In the genomic region with DNA sequence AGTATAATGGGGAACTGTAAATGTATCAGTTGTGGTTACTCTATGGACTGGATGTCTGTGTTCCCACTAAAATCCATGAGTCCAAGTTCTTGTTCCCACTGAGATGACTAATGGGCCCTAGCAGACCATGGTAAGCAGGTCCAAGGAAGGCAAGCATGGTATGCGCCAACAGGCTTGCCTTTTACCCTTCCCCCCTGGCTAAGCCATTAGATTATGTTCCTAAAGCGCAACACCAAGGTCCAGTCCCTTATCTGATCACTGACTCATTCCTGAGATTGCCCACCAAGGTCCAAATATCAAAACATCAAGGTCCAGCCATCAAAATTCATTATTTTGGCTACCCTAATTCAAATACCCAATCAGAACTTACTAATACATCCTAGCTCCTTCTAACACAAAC, we compare ENCODE assay signal across 11 mouse cellular contexts. TPM values are rescaled to one million over a fixed set of nuclear protein-coding genes. Genes with fewer than 3 reads are reported as not detected.
DNase-seq lines count a peak whose midpoint lies in the region.
"Had no signal": no experiment of that assay in that cellular context is flagged by ENCODE, and none has a peak within 500 bp of the region (broad histone marks: within the 10 kb centered on the region; RNA-seq: fewer than 3 reads in every experiment).

No protein-coding gene starts in this region.

- peak; percentile 74 for DNase-seq in adrenal gland, adult 2 months
- DNase-seq in adrenal gland, postnatal 25 days: no peak
- peak; percentile 49 for DNase-seq in adrenal gland, postnatal 14 days
- no peak for DNase-seq in adrenal gland, postnatal 4 days (ENCODE audit: low spot score in 2 of 2)
- DNase-seq in gastrocnemius, postnatal 25 days: no peak
- DNase-seq: cerebellum, adult 11-12 months; cerebellum, adult 2 months; cerebellum, adult 9-10 months; cerebellum, postnatal 10 days; cerebellum, postnatal 25 days; forebrain, postnatal 0 days had no signal

RNA-seq across cellular contexts. Expression of a gene that starts 17.7 kb away (rescaled TPM):
- total RNA-seq in adrenal gland, adult 2 months (2021): 100 to 1,000 TPM; 273 to 311 TPM
- 27.1 and 35.1 TPM in 2 replicates for polyA plus RNA-seq in adrenal gland, adult 2 months (2012; rRNA removed)
- total RNA-seq in adrenal gland, postnatal 25 days (2021): 277 and 295 TPM in 2 replicates
- total RNA-seq in adrenal gland, postnatal 14 days (2021): 249 and 263 TPM in 2 replicates
- 100 to 1,000 TPM; 213 to 227 TPM for total RNA-seq in adrenal gland, postnatal 4 days (2021)
- 100 to 1,000 TPM in 1 of 2 experiments, 10 to 100 TPM in 1; 96.9 to 110 TPM for total RNA-seq in gastrocnemius, postnatal 25 days (2021)

RNA-seq across cellular contexts. Expression of a gene that starts 18.0 kb away (rescaled TPM):
- total RNA-seq in adrenal gland, adult 2 months (2021): 10 to 100 TPM; 21.2 to 54.5 TPM
- 13.2 and 21.6 TPM in 2 replicates for polyA plus RNA-seq in adrenal gland, adult 2 months (2012; rRNA removed)
- total RNA-seq in adrenal gland, postnatal 25 days (2021): 47.6 and 63.1 TPM in 2 replicates
- 16.9 and 17.4 TPM in 2 replicates for total RNA-seq in adrenal gland, postnatal 14 days (2021)
- total RNA-seq in adrenal gland, postnatal 4 days (2021): 10 to 100 TPM; 22.1 to 24.7 TPM
- 10 to 100 TPM in 1 of 2 experiments, 1 to 10 TPM in 1; 7.7 to 10.9 TPM for total RNA-seq in gastrocnemius, postnatal 25 days (2021)

Comparison
In these comparisons a context has a peak if more than half of its experiments do, and no peak if none do; other contexts are left out.
1. DNase-seq: peak in adrenal gland, adult 2 months (single experiment) and adrenal gland, postnatal 14 days (single experiment); none in adrenal gland, postnatal 25 days (single experiment), adrenal gland, postnatal 4 days (0 of 2) and gastrocnemius, postnatal 25 days (single experiment).